Mouse (Mus musculus): ENCODE results near the gene Exoc7. TPM values are rescaled to one million over a fixed set of nuclear protein-coding genes. Genes with fewer than 3 reads are reported as not detected.

Exoc7 gene
- polyA plus RNA-seq, 1 experiment = 24.1 TPM

DNA sequence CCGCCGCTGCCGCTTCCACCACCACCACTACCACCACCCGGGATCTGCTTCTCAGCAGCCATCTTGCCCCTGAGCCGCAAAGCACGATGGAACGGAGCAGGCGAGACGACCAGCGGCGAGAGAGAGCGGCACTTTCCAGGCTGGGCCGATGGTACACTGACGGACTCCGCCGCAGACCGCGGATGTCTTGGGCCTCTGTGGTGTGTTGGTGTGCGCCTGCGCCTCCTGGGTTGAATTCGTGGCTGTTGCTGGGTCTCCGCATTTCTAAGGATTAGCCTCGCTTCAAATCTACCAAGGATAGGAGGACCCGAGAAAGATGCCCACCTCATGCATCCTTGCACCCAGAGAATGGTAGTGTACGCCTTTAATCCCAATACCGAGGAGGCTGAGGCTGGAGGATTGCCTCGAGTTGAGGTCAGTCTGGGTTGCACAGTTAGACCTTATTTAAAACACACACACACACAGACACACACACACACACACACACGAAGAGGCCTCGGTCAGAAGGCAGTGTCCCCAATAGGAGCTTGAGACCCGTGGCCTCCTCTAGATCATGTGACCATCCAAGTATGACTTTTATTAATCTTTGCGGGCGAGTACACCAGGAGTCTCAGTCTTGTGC lies 32.9 kb downstream of the Exoc7 start, which contains the start of gene Srp68:
Gene Srp68 (minus strand): TSS at position 173 of the 622 bp plus-strand sequence.
- Histone ChIP-seq H3K4me3 (ENCODE audit: low read depth, low read length) (peak within 1 kb of the TSS; percentile 84), H3K27ac (ENCODE audit: insufficient read depth, low read depth, low read length) (peak within 1 kb of the TSS; percentile 68), H3K4me1 (ENCODE audit: control insufficient read depth, insufficient read depth, insufficient read length, low read length) (peaks cover 2% of the 10 kb centered on the region; the same call in 1 of the 2 replicates), H3K27me3 (ENCODE audit: control insufficient read depth, insufficient read depth, low read length) (no peaks in the 10 kb centered on the region), H3K36me3 (ENCODE audit: control insufficient read depth, insufficient read depth, low read length) (peaks cover 7% of the 10 kb centered on the region)
- TF ChIP-seq CTCF (IDR thresholded peaks at IDR 0.05; ENCODE audit: extremely low read depth, insufficient read length, insufficient replicate concordance, low read depth, low read length) (no peak), POLR2A (IDR thresholded peaks at IDR 0.05; ENCODE audit: low read depth, low read length) (peak; percentile 74)
- under 1% methylated on average over 32 of the region's 32 CpGs for WGBS

DNA sequence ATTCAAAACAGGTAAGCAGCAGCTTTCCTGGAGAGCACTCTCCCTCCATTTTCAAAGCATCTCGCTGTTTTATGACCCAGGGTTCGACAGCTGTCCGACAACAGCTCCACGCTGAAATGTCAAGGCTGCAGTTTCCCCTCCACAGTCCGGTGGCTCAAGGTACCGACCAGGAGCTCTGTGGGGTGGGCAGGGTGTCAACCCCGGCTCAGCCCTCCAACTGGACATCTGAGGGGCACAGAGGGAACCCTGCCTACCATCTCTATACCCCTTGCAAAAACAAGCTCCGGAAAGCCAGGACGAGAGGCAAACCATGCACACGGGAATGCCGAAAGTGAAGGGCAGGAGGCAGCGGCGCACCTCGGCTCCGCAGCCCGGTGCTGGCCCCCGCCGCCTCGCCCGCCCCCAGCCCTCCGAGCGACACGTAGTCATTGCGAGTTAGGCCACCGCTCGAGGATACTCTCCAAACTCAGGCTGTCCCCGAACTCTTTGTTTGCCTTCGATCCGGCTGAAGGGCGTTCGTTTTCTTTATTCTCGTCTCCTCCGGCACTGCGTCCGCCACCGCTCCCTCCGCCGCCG lies 33.5 kb downstream of the Exoc7 start:
- peak overlapping the region; percentile 48; the same call in 1 of the 2 replicates for H3K27ac ChIP-seq (ENCODE audit: insufficient read depth, low read depth, low read length)
- TF ChIP-seq POLR2A (IDR thresholded peaks at IDR 0.05; ENCODE audit: low read depth, low read length) (no peak), CTCF (IDR thresholded peaks at IDR 0.05; ENCODE audit: extremely low read depth, insufficient read length, insufficient replicate concordance, low read depth, low read length) (no peak)
- under 1% methylated on average over 38 of the region's 39 CpGs for WGBS

DNA sequence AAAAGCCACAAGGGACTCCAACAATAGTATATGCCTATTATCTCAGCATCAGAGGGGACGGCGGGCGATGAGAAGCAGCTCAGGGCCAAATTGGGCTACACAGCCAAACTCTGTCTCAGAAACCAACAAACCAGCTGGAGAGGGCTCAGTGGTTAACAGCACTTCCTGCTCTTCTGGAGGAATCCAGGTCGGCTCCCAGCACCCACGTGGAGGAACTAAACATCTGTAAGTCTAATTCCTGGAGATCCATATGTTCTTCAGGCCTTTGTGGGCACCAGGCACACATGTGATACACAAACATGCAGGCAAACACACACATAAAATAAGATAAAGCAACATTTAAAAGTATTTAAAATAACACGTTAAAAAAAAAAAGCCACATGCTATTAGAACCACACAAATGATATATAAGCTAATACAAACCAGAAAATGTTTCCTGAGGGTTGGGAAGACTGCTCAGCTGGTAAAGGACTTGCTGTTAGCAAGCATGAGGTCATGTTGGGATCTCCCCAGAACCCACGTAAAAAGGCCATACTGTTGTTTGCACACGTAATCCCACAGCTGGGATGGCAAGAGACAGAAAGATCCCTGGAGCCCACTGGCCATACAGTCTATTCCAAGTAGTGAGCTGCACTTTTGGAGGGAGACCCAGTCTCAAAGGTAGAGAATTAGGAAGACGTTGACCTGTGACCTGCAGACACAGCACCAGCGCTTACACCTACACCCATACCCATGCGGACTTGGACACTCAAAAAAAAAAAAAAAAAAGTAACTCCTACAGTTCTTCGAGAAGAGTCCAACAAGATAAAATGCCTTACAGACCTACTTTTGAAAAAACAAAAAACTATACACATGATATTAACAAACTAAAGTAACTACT lies 34.2 kb downstream of the Exoc7 start:
- whole genome bisulfite sequencing = 27% methylated on average over 12 of the region's 12 CpGs
- Histone ChIP-seq H3K27me3 (ENCODE audit: control insufficient read depth, insufficient read depth, low read length) (no peaks in the 10 kb centered on the region), H3K27ac (ENCODE audit: insufficient read depth, low read depth, low read length) (no peak overlapping the region), H3K36me3 (ENCODE audit: control insufficient read depth, insufficient read depth, low read length) (peaks cover 11% of the 10 kb centered on the region), H3K4me3 (ENCODE audit: low read depth, low read length) (peak overlapping the region; percentile 84), H3K4me1 (ENCODE audit: control insufficient read depth, insufficient read depth, insufficient read length, low read length) (peaks cover 5% of the 10 kb centered on the region)
- TF ChIP-seq CTCF (IDR thresholded peaks at IDR 0.05; ENCODE audit: extremely low read depth, insufficient read length, insufficient replicate concordance, low read depth, low read length) (no peak), POLR2A (IDR thresholded peaks at IDR 0.05; ENCODE audit: low read depth, low read length) (no peak)

More for the DNA sequence above, 33.5 kb downstream of the Exoc7 start:
- Histone ChIP-seq H3K36me3 (ENCODE audit: control insufficient read depth, insufficient read depth, low read length) (peaks cover 7% of the 10 kb centered on the region), H3K27me3 (ENCODE audit: control insufficient read depth, insufficient read depth, low read length) (no peaks in the 10 kb centered on the region), H3K4me1 (ENCODE audit: control insufficient read depth, insufficient read depth, insufficient read length, low read length) (peaks cover 2% of the 10 kb centered on the region; the same call in 1 of the 2 replicates), H3K4me3 (ENCODE audit: low read depth, low read length) (peak overlapping the region; percentile 84)

DNA sequence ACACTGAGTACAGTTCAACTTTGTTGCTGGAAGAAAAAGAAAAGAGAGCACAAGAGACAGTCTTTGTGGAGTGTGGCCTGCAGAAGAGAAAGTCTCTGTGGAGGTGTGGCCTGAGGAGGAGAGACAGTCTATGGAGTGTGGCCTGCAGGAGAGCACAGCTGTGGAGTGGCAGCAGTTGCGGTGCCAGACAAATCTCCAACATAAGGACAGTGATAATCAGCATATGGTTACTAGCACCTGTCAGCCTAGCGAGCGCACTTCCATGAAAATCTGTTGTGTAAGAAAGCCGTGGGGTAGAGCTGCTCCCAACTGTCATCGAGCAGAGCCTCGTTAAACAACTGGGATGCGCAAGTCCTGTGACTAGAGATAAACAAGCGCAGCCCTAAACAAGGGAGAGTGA lies 37.5 kb downstream of the Exoc7 start:
- Histone ChIP-seq H3K4me1 (ENCODE audit: control insufficient read depth, insufficient read depth, insufficient read length, low read length) (peaks cover 10% of the 10 kb centered on the region), H3K4me3 (ENCODE audit: low read depth, low read length) (no peak overlapping the region), H3K36me3 (ENCODE audit: control insufficient read depth, insufficient read depth, low read length) (peaks cover 35% of the 10 kb centered on the region), H3K27me3 (ENCODE audit: control insufficient read depth, insufficient read depth, low read length) (no peaks in the 10 kb centered on the region), H3K27ac (ENCODE audit: insufficient read depth, low read depth, low read length) (no peak overlapping the region)
- 87% methylated on average over 8 of the region's 8 CpGs for WGBS
- TF ChIP-seq CTCF (IDR thresholded peaks at IDR 0.05; ENCODE audit: extremely low read depth, insufficient read length, insufficient replicate concordance, low read depth, low read length) (no peak), POLR2A (IDR thresholded peaks at IDR 0.05; ENCODE audit: low read depth, low read length) (no peak)

DNA sequence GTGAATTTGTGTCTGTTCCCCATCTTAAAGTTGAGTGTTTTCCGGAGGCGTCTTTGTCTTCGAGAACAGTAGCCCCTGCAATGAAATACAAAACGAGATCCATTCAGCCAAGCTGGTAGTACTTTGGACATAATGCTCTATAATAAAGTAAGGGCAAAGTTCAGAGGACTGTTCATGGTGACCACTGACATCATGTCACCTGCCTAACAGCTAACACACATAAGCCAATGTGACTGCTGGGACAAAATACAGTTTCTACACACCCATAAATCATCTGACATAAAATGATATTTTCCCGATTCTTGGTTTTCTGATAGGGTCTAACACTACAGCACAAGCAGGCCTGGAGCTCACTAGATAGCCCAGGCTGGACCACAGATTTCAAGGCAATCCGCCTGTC lies 38.7 kb downstream of the Exoc7 start:
- WGBS = 66% methylated on average over 6 of the region's 6 CpGs
- peak overlapping the region; percentile 49; the same call in 1 of the 2 replicates for H3K27ac ChIP-seq (ENCODE audit: insufficient read depth, low read depth, low read length)
- peaks cover 45% of the 10 kb centered on the region for H3K36me3 ChIP-seq (ENCODE audit: control insufficient read depth, insufficient read depth, low read length)
- TF ChIP-seq CTCF (IDR thresholded peaks at IDR 0.05; ENCODE audit: extremely low read depth, insufficient read length, insufficient replicate concordance, low read depth, low read length) (no peak), POLR2A (IDR thresholded peaks at IDR 0.05; ENCODE audit: low read depth, low read length) (no peak)
- no peak overlapping the region for H3K4me3 ChIP-seq (ENCODE audit: low read depth, low read length)
- no peaks in the 10 kb centered on the region for H3K27me3 ChIP-seq (ENCODE audit: control insufficient read depth, insufficient read depth, low read length)
- H3K4me1 ChIP-seq (ENCODE audit: control insufficient read depth, insufficient read depth, insufficient read length, low read length) = peaks cover 10% of the 10 kb centered on the region

DNA sequence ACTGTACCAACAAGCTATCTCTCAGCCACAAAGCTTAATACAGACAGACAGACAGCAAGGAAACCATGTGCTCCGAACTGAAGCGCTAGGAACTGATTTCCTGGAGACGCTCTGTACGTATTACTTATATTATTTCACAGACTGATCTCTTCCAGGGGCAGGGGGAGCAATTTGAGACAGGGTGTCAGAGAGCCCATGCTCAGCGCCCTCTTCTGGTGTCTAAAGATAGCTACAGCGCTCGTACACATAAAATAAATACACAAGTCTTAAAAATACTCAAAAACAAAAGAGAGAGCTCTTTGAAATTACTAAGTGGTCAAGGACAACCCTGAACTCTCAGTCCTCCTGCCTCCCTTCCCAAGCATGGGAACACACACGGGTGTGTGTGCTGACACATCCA lies 39.4 kb downstream of the Exoc7 start:
- peaks cover 51% of the 10 kb centered on the region for H3K36me3 ChIP-seq (ENCODE audit: control insufficient read depth, insufficient read depth, low read length)
- H3K27ac ChIP-seq (ENCODE audit: insufficient read depth, low read depth, low read length) = no peak overlapping the region
- no peak for TF ChIP-seq POLR2A (IDR thresholded peaks at IDR 0.05; ENCODE audit: low read depth, low read length)
- TF ChIP-seq CTCF (IDR thresholded peaks at IDR 0.05; ENCODE audit: extremely low read depth, insufficient read length, insufficient replicate concordance, low read depth, low read length) = peak; percentile 33; the same call in 1 of the 2 replicates
- H3K27me3 ChIP-seq (ENCODE audit: control insufficient read depth, insufficient read depth, low read length) = no peaks in the 10 kb centered on the region
- 85% methylated on average over 8 of the region's 8 CpGs for WGBS
- H3K4me1 ChIP-seq (ENCODE audit: control insufficient read depth, insufficient read depth, insufficient read length, low read length) = peaks cover 8% of the 10 kb centered on the region
- H3K4me3 ChIP-seq (ENCODE audit: low read depth, low read length) = no peak overlapping the region
